In the genomic region with DNA sequence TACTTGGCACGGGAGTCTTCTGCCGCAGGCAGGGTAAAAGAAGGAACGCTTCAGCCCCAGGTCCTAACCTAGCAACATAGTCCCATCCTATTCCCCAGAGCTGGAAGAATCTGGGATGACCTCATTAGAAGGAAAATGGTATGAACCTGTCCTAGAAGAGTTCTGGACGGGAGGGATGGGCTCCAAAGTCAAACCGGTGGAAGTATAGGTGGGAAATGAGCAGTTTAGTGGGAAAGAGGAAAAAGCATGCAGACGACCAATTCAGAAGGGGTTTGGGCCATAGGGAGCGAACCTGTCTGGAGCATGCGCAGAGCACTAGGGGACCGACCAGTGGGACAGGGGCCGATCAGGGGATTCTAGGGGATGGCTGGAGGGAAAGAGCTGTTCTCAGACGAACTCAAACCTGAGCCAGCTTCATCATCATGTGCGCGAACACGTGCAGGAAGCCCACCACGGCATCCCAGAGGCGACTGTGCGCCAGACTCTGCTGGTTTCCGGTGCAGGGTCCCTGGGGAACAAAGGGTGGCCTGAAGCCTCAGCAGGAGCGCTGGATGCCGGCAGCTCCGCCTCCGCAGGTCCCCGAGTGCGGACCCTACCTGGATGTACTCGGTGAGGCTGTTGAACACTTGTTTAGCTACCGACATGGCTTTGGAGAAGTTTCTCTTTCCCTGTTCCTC, we compare ENCODE assay signal across 8 mouse cellular contexts. TPM values are rescaled to one million over a fixed set of nuclear protein-coding genes. Genes with fewer than 3 reads are reported as not detected.
DNase-seq lines count a peak whose midpoint lies in the region; ATAC-seq and TF ChIP-seq lines count a peak whose summit lies in the region.

No protein-coding gene starts in this region.

- H3K27me3 ChIP-seq in megakaryocyte, embryonic 14.5 days (replicated peaks), result peaks cover 6% of the 10 kb centered on the region
- H3K27me3 ChIP-seq in embryonic facial prominence, embryonic 14.5 days (replicated peaks; ENCODE audit: control insufficient read depth, insufficient read depth, low read length), result no peaks in the 10 kb centered on the region
- H3K27me3 ChIP-seq in hindbrain, embryonic 10.5 days (ENCODE audit: insufficient read depth, poor library complexity, severe bottlenecking), result peaks cover under 1% of the 10 kb centered on the region; the same call in 1 of the 2 replicates
- H3K27me3 ChIP-seq in liver, embryonic 15.5 days, result no peaks in the 10 kb centered on the region; the same call in 1 of the 2 replicates
- H3K27me3 ChIP-seq in stomach, postnatal 0 days (ENCODE audit: control insufficient read depth, insufficient read depth, low read length), result no peaks in the 10 kb centered on the region

- peak overlapping the region; percentile 69 for H3K9ac ChIP-seq in embryonic facial prominence, embryonic 14.5 days (ENCODE audit: low read depth, low read length)
- H3K9ac ChIP-seq in liver, embryonic 15.5 days, result peak overlapping the region; percentile 58
- H3K9ac ChIP-seq in stomach, postnatal 0 days (ENCODE audit: low read length), result peak overlapping the region; percentile 52; the same call in 1 of the 2 replicates

- no peak for TF ChIP-seq CTCF in stomach, postnatal 0 days (IDR thresholded peaks at IDR 0.05; ENCODE audit: low read depth)

- peaks cover 29% of the 10 kb centered on the region for H3K4me1 ChIP-seq in megakaryocyte, embryonic 14.5 days
- H3K4me1 ChIP-seq in embryonic facial prominence, embryonic 14.5 days (ENCODE audit: control insufficient read depth, insufficient read depth, low read length), result peaks cover 3% of the 10 kb centered on the region; the same call in 1 of the 2 replicates
- peaks cover 35% of the 10 kb centered on the region for H3K4me1 ChIP-seq in hindbrain, embryonic 10.5 days (replicated peaks)
- peaks cover 23% of the 10 kb centered on the region for H3K4me1 ChIP-seq in liver, embryonic 15.5 days (replicated peaks)
- peaks cover 10% of the 10 kb centered on the region for H3K4me1 ChIP-seq in stomach, postnatal 0 days (replicated peaks; ENCODE audit: control insufficient read depth, insufficient read depth)

- peaks cover 10% of the 10 kb centered on the region for H3K9me3 ChIP-seq in megakaryocyte, embryonic 14.5 days
- H3K9me3 ChIP-seq in embryonic facial prominence, embryonic 14.5 days (ENCODE audit: control insufficient read depth, low read length), result no peaks in the 10 kb centered on the region
- H3K9me3 ChIP-seq in hindbrain, embryonic 10.5 days, result 0 out of 2 replicates have a peak, but pooled peaks cover 5% of the 10 kb centered on the region
- no peaks in the 10 kb centered on the region for H3K9me3 ChIP-seq in liver, embryonic 15.5 days (replicated peaks)
- no peaks in the 10 kb centered on the region for H3K9me3 ChIP-seq in stomach, postnatal 0 days (ENCODE audit: control insufficient read depth, low read length)

- peak overlapping the region; percentile 91 for H3K4me3 ChIP-seq in megakaryocyte, embryonic 14.5 days (replicated peaks)
- peak overlapping the region; percentile 45 for H3K4me3 ChIP-seq in embryonic facial prominence, embryonic 14.5 days (ENCODE audit: low read depth, low read length)
- peak overlapping the region; percentile 55 for H3K4me3 ChIP-seq in hindbrain, embryonic 10.5 days
- H3K4me3 ChIP-seq in liver, embryonic 15.5 days (replicated peaks), result peak overlapping the region; percentile 55
- H3K4me3 ChIP-seq in stomach, postnatal 0 days (ENCODE audit: low read depth, low read length), result peak overlapping the region; percentile 28

- TF ChIP-seq EP300 in stomach, postnatal 0 days (optimal IDR thresholded peaks at IDR 0.05), result no peak

- H3K27ac ChIP-seq in embryonic facial prominence, embryonic 14.5 days (replicated peaks; ENCODE audit: low read depth, low read length), result peak overlapping the region; percentile 49; the same call in 1 of the 2 replicates
- H3K27ac ChIP-seq in hindbrain, embryonic 10.5 days, result peak overlapping the region; percentile 86
- H3K27ac ChIP-seq in liver, embryonic 15.5 days (replicated peaks), result 0 out of 2 replicates have a peak overlapping the region, but pooled peaks have one; percentile 6
- no peak overlapping the region for H3K27ac ChIP-seq in stomach, postnatal 0 days (replicated peaks)

- no peaks in the 10 kb centered on the region for H3K36me3 ChIP-seq in megakaryocyte, embryonic 14.5 days (replicated peaks; ENCODE audit: low read length)
- no peaks in the 10 kb centered on the region for H3K36me3 ChIP-seq in embryonic facial prominence, embryonic 14.5 days (ENCODE audit: control insufficient read depth, insufficient read depth, low read length)
- no peaks in the 10 kb centered on the region for H3K36me3 ChIP-seq in hindbrain, embryonic 10.5 days
- H3K36me3 ChIP-seq in liver, embryonic 15.5 days (replicated peaks), result no peaks in the 10 kb centered on the region
- no peaks in the 10 kb centered on the region for H3K36me3 ChIP-seq in stomach, postnatal 0 days (ENCODE audit: control insufficient read depth, insufficient read depth, low read length)

- peak; percentile 64 for DNase-seq in embryonic facial prominence, embryonic 14.5 days (ENCODE audit: low spot score)
- peak; percentile 74 for DNase-seq in hindbrain, embryonic 10.5 days (ENCODE audit: low spot score)
- no peak for DNase-seq in stomach, postnatal 0 days (ENCODE audit: low spot score)
- DNase-seq in spleen, postnatal 36 days (ENCODE audit: low spot score in 2 of 2), result no peak
- DNase-seq in cerebellum, adult 11-12 months, result no peak

- no peak; the same call in 1 of the 2 replicates for ATAC-seq in megakaryocyte, adult 5-6 weeks (ENCODE audit: poor library complexity, severe bottlenecking)
- peak; percentile 68 for ATAC-seq in embryonic facial prominence, embryonic 14.5 days (ENCODE audit: low read depth)
- peak; percentile 58 for ATAC-seq in liver, embryonic 15.5 days (ENCODE audit: insufficient read depth)
- ATAC-seq in stomach, postnatal 0 days (ENCODE audit: low FRiP score, low TSS enrichment), result no peak

- H3K4me2 ChIP-seq in embryonic facial prominence, embryonic 14.5 days (ENCODE audit: low read depth, low read length), result peak overlapping the region; percentile 79
- H3K4me2 ChIP-seq in liver, embryonic 15.5 days, result peak overlapping the region; percentile 84
- peak overlapping the region; percentile 57 for H3K4me2 ChIP-seq in stomach, postnatal 0 days (replicated peaks; ENCODE audit: low read depth)

- 4% methylated on average over 23 of the region's 26 CpGs for WGBS in embryonic facial prominence, embryonic 14.5 days
- WGBS in hindbrain, embryonic 10.5 days, result 1% methylated on average over 26 of the region's 26 CpGs
- WGBS in liver, embryonic 15.5 days (ENCODE audit: insufficient replicate concordance), result under 1% methylated on average over 26 of the region's 26 CpGs
- WGBS in stomach, postnatal 0 days, result 2% methylated on average over 26 of the region's 26 CpGs

RNA-seq across cellular contexts. Expression of gene Map4k1, which starts 58.3 kb away (rescaled TPM):
- 270 and 353 TPM in 2 replicates for polyA plus RNA-seq in megakaryocyte, embryonic 14.5 days (2012; ENCODE audit: insufficient read depth, low replicate concordance)
- total RNA-seq in megakaryocyte, adult 5-6 weeks (2015), result 53.8 and 54.4 TPM in 2 replicates
- 44.2 and 60.4 TPM in 2 replicates for total RNA-seq in megakaryocyte, adult 5-6 weeks (2017)
- 7.2 and 8.7 TPM in 2 replicates for polyA plus RNA-seq in embryonic facial prominence, embryonic 14.5 days (2014; fragmentation: Nextera tagmentation; extraction: Ambion mirVana)
- 8.8 and 9.0 TPM in 2 replicates for polyA plus RNA-seq in hindbrain, embryonic 10.5 days (2016; fragmentation: Nextera tagmentation; extraction: Ambion mirVana)
- 21.6 and 26.3 TPM in 2 replicates for polyA plus RNA-seq in liver, embryonic 15.5 days (2015; fragmentation: Nextera tagmentation; extraction: Ambion mirVana)
- 3.0 and 3.6 TPM in 2 replicates for polyA plus RNA-seq in stomach, postnatal 0 days (2015; fragmentation: Nextera tagmentation; extraction: Ambion mirVana)

RNA-seq across cellular contexts. Expression of gene Eif3k, which starts 58.5 kb away (rescaled TPM):
- 143 and 185 TPM in 2 replicates for polyA plus RNA-seq in megakaryocyte, embryonic 14.5 days (2012; ENCODE audit: insufficient read depth, low replicate concordance)
- total RNA-seq in megakaryocyte, adult 5-6 weeks (2015), result 216 and 241 TPM in 2 replicates
- total RNA-seq in megakaryocyte, adult 5-6 weeks (2017), result 340 and 348 TPM in 2 replicates
- 403 and 404 TPM in 2 replicates for polyA plus RNA-seq in embryonic facial prominence, embryonic 14.5 days (2014; fragmentation: Nextera tagmentation; extraction: Ambion mirVana)
- 426 and 432 TPM in 2 replicates for polyA plus RNA-seq in hindbrain, embryonic 10.5 days (2016; fragmentation: Nextera tagmentation; extraction: Ambion mirVana)
- polyA plus RNA-seq in liver, embryonic 15.5 days (2015; fragmentation: Nextera tagmentation; extraction: Ambion mirVana), result 209 and 222 TPM in 2 replicates
- polyA plus RNA-seq in stomach, postnatal 0 days (2015; fragmentation: Nextera tagmentation; extraction: Ambion mirVana), result 294 and 295 TPM in 2 replicates

Comparison
In these comparisons a context has a peak if more than half of its experiments do, and no peak if none do; other contexts are left out.
1. H3K4me3 ChIP-seq: peak in every context shown above with its lines; median percentile 91 in megakaryocyte, embryonic 14.5 days; 55 in hindbrain, embryonic 10.5 days; 55 in liver, embryonic 15.5 days; 45 in embryonic facial prominence, embryonic 14.5 days; 28 in stomach, postnatal 0 days.
2. ATAC-seq: peak in embryonic facial prominence, embryonic 14.5 days (single experiment) and liver, embryonic 15.5 days (single experiment); none in megakaryocyte, adult 5-6 weeks (single experiment) and stomach, postnatal 0 days (single experiment).
3. DNase-seq: peak in embryonic facial prominence, embryonic 14.5 days (single experiment) and hindbrain, embryonic 10.5 days (single experiment); none in stomach, postnatal 0 days (single experiment), spleen, postnatal 36 days (0 of 2) and cerebellum, adult 11-12 months (single experiment).
4. Peak in every context shown above with its lines, with median percentiles within 50 percentile points of each other: H3K4me2 ChIP-seq and H3K9ac ChIP-seq.